In the genomic region with DNA sequence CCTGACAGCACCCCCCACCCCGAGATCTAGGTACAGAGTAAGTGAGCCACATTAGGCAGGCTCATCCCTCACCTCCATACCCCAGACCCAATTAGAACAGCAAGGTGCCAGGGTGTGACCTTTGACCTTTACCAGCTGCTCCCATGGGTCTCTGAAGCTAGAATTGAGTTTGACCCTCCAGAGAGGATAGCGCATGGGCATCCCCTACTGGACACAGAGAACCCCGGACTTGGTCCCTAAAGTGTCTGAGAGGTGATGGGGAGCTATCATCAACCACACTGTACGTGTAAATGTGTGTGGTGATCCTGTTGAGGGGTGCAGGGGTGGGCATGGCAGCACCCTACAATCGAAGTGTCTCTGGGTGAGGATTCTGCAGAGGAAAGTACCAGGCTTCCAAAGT, we compare ENCODE assay signal across 24 mouse cellular contexts. TPM values are rescaled to one million over a fixed set of nuclear protein-coding genes. Genes with fewer than 3 reads are reported as not detected.
DNase-seq lines count a peak whose midpoint lies in the region; ATAC-seq and TF ChIP-seq lines count a peak whose summit lies in the region.
"Had no signal": no experiment of that assay in that cellular context is flagged by ENCODE, and none has a peak within 500 bp of the region (broad histone marks: within the 10 kb centered on the region; RNA-seq: fewer than 3 reads in every experiment).

No protein-coding gene starts in this region.

- DNase-seq in heart, adult 2 months: no peak
- no peak for DNase-seq in heart, adult 9 months (ENCODE audit: low spot score in 2 of 2)
- no peak for DNase-seq in layer of hippocampus, adult 2 months (ENCODE audit: low spot score in 2 of 2)
- DNase-seq in layer of hippocampus, postnatal 25 days (ENCODE audit: extremely low spot score in 1 of 2, low spot score in 1 of 2): no peak
- no peak for DNase-seq in lung, postnatal 0 days (ENCODE audit: low spot score)
- DNase-seq in lung, postnatal 14 days: no peak
- DNase-seq in embryo, embryonic 11 days: no peak
- DNase-seq: cerebellum, adult 8-10 months; cerebellum, postnatal 36 days; gastrocnemius, postnatal 36 days; heart, postnatal 14 days; kidney, adult 8-10 months; lung, adult 18-20 months had no signal

- no peak overlapping the region for H3K4me3 ChIP-seq in heart, adult 2 months
- H3K4me3 ChIP-seq in layer of hippocampus, adult 2 months: no peak overlapping the region
- no peak overlapping the region for H3K4me3 ChIP-seq in lung, postnatal 0 days (ENCODE audit: low read depth, low read length)
- no peak overlapping the region for H3K4me3 ChIP-seq in stomach, embryonic 15.5 days (replicated peaks)
- H3K4me3 ChIP-seq: heart, embryonic 10.5 days; limb, embryonic 13.5 days had no signal

- no peak overlapping the region for H3K9ac ChIP-seq in heart, adult 2 months (ENCODE audit: low read depth, low read length)
- no peak overlapping the region for H3K9ac ChIP-seq in lung, postnatal 0 days (replicated peaks; ENCODE audit: low read depth)
- H3K9ac ChIP-seq in stomach, embryonic 15.5 days: no peak overlapping the region
- H3K9ac ChIP-seq: limb, embryonic 13.5 days had no signal

- no peak overlapping the region for H3K27ac ChIP-seq in heart, adult 2 months
- no peak overlapping the region for H3K27ac ChIP-seq in layer of hippocampus, adult 2 months
- no peak overlapping the region for H3K27ac ChIP-seq in lung, postnatal 0 days (ENCODE audit: low read length)
- H3K27ac ChIP-seq in stomach, embryonic 15.5 days: no peak overlapping the region
- H3K27ac ChIP-seq: heart, embryonic 10.5 days; limb, embryonic 13.5 days had no signal

- TF ChIP-seq EP300 in heart, adult 2 months (IDR thresholded peaks at IDR 0.05; ENCODE audit: insufficient read depth, low read depth, low read length): no peak
- TF ChIP-seq EP300 in lung, postnatal 0 days (IDR thresholded peaks at IDR 0.05): no peak

- no peaks in the 10 kb centered on the region for H3K27me3 ChIP-seq in heart, adult 2 months (ENCODE audit: control insufficient read depth, insufficient read depth, low read length)
- no peaks in the 10 kb centered on the region for H3K27me3 ChIP-seq in lung, postnatal 0 days (replicated peaks; ENCODE audit: insufficient read depth, low read length)
- H3K27me3 ChIP-seq in stomach, embryonic 15.5 days (replicated peaks): no peaks in the 10 kb centered on the region
- H3K27me3 ChIP-seq: limb, embryonic 13.5 days had no signal

- no peak for ATAC-seq in lung, postnatal 0 days
- peak; percentile 35 for ATAC-seq in stomach, embryonic 15.5 days (ENCODE audit: insufficient read depth, low FRiP score, low read depth)
- ATAC-seq: activated CD4-positive, CD25-positive, alpha-beta regulatory T cell, adult 4 months; forebrain, embryonic 16.5 days had no signal

- H3K36me3 ChIP-seq in heart, adult 2 months (ENCODE audit: control insufficient read depth, insufficient read depth, low read length): no peaks in the 10 kb centered on the region
- H3K36me3 ChIP-seq in lung, postnatal 0 days (ENCODE audit: insufficient read depth, low read length): no peaks in the 10 kb centered on the region
- H3K36me3 ChIP-seq in stomach, embryonic 15.5 days: no peaks in the 10 kb centered on the region
- H3K36me3 ChIP-seq: G1E; heart, embryonic 10.5 days; limb, embryonic 13.5 days had no signal

- H3K4me2 ChIP-seq in lung, postnatal 0 days (replicated peaks; ENCODE audit: low read depth, low read length): no peak overlapping the region
- H3K4me2 ChIP-seq in stomach, embryonic 15.5 days: no peak overlapping the region
- H3K4me2 ChIP-seq: limb, embryonic 13.5 days; midbrain, embryonic 11.5 days had no signal

- peak; percentile 46 for TF ChIP-seq CTCF in heart, adult 2 months (IDR thresholded peaks at IDR 0.05)
- TF ChIP-seq CTCF in layer of hippocampus, adult 2 months (conservative IDR thresholded peaks at IDR 0.05): peak; percentile 33
- peak; percentile 56 for TF ChIP-seq CTCF in lung, postnatal 0 days (IDR thresholded peaks at IDR 0.05)

- intact Hi-C loops in heart, adult 2 months (cut with DNase I): no loop called here

- no peaks in the 10 kb centered on the region for H3K79me2 ChIP-seq in heart, adult 2 months (replicated peaks; ENCODE audit: control insufficient read depth, insufficient read depth, low read length)

- no peaks in the 10 kb centered on the region for H3K9me3 ChIP-seq in lung, postnatal 0 days (ENCODE audit: low read length)
- no peaks in the 10 kb centered on the region for H3K9me3 ChIP-seq in stomach, embryonic 15.5 days
- H3K9me3 ChIP-seq: G1E; heart, embryonic 10.5 days; limb, embryonic 13.5 days had no signal

- 89% methylated on average over 5 of the region's 5 CpGs for WGBS in heart, adult 2 months
- 85% methylated on average over 5 of the region's 5 CpGs for WGBS in lung, postnatal 0 days
- 88% methylated on average over 5 of the region's 5 CpGs for WGBS in stomach, embryonic 15.5 days

- TF ChIP-seq POLR2A in heart, adult 2 months (IDR thresholded peaks at IDR 0.05; ENCODE audit: insufficient read depth, low read depth, low read length): no peak

- H3K4me1 ChIP-seq in heart, adult 2 months (ENCODE audit: control insufficient read depth, insufficient read depth, low read length): no peaks in the 10 kb centered on the region
- H3K4me1 ChIP-seq in lung, postnatal 0 days (ENCODE audit: insufficient read depth, low read depth, low read length): no peaks in the 10 kb centered on the region; the same call in 1 of the 2 replicates
- no peaks in the 10 kb centered on the region for H3K4me1 ChIP-seq in stomach, embryonic 15.5 days
- H3K4me1 ChIP-seq: heart, embryonic 10.5 days; limb, embryonic 13.5 days had no signal

RNA-seq across cellular contexts. Expression of gene Slc24a4, which starts 44.8 kb away (rescaled TPM):
- total RNA-seq in heart, adult 2 months (2021): 1 to 10 TPM in 1 of 2 experiments, under 1 TPM in 1; 0.50 to 1.3 TPM
- 0.98 and 1.3 TPM in 2 replicates for polyA plus RNA-seq in heart, adult 2 months (2012; rRNA removed)
- total RNA-seq in layer of hippocampus, adult 2 months (2021): 10 to 100 TPM; 46.6 to 48.6 TPM
- total RNA-seq in layer of hippocampus, postnatal 25 days (2021): 10 to 100 TPM; 39.5 to 44.1 TPM
- polyA plus RNA-seq in lung, postnatal 0 days (2015; fragmentation: Nextera tagmentation; extraction: Ambion mirVana): 10.2 and 10.7 TPM in 2 replicates
- 0.49 and 0.62 TPM in 2 replicates for polyA plus RNA-seq in stomach, embryonic 15.5 days (2015; fragmentation: Nextera tagmentation; extraction: Ambion mirVana)
- total RNA-seq: gastrocnemius, postnatal 36 days; megakaryocyte progenitor cell, adult 5-6 weeks; monocyte, adult 5-6 weeks; neutrophil, adult 5-6 weeks had no signal
- polyA plus RNA-seq: activated CD4-positive, CD25-positive, alpha-beta regulatory T cell, adult 4 months; G1E; small intestine, adult 2 months had no signal

Comparison
In these comparisons a context has a peak if more than half of its experiments do, and no peak if none do; other contexts are left out.
1. RNA of gene Slc24a4, which starts 44.8 kb away (total RNA-seq): 46.6 to 48.6 TPM in layer of hippocampus, adult 2 months and 39.5 to 44.1 TPM in layer of hippocampus, postnatal 25 days; 0.50 to 1.3 TPM in heart, adult 2 months; every median in the first group is over 10 times any median in the second.
2. Peak in every context shown above with its lines, with median percentiles within 50 percentile points of each other: CTCF ChIP-seq.